Mouse (Mus musculus) embryonic facial prominence, embryonic 11.5 days (tissue): ENCODE measurements at regions not wholly inside any gene's neighbourhood (a gene's known extent, or its start where the extent isn't known, plus 50 kb on each side); places are given as distances from the start of the nearest gene placed in this dataset.

Source experiments
- ATAC-seq: fragments of 200-750 bp; cut with Nextera tagmentation; replicated peaks from 2 replicates; pipeline ENCODE4 v1.8.0; 2017; ENCODE audit warnings: low read depth; ENCODE audit not compliant: insufficient number of reproducible peaks, low FRiP score, low TSS enrichment
- DNase-seq: peaks from one replicate; pipeline ENCODE4 v3.0.0-alpha.2; 2015; ENCODE audit warnings: low spot score
- H3K27ac ChIP-seq: fragments of 300-500 bp; sonication (generic); replicated peaks from 2 replicates; pipeline ENCODE4 v1.5.1; 2014; ENCODE audit warnings: mild to moderate bottlenecking, low read depth, low read length, control low read depth
- H3K27me3 ChIP-seq: fragments of 300-500 bp; sonication (generic); 2 replicates; pipeline ENCODE4 v1.6.1; 2014; ENCODE audit warnings: mild to moderate bottlenecking, low read length, moderate library complexity, mixed read lengths; ENCODE audit not compliant: control insufficient read depth, insufficient read depth
- H3K36me3 ChIP-seq: fragments of 300-500 bp; sonication (generic); replicated peaks from 2 replicates; pipeline ENCODE4 v1.6.1; 2014; ENCODE audit warnings: low read depth, mild to moderate bottlenecking, low read length, moderate library complexity, mixed read lengths; ENCODE audit not compliant: control insufficient read depth, insufficient read depth
- H3K4me1 ChIP-seq: fragments of 300-500 bp; sonication (generic); 2 replicates; pipeline ENCODE4 v1.6.1; 2014; ENCODE audit warnings: low read length, mixed read lengths; ENCODE audit not compliant: control insufficient read depth, insufficient read depth
- H3K4me2 ChIP-seq: fragments of 300-500 bp; sonication (generic); 2 replicates; pipeline ENCODE4 v1.6.1; 2014; ENCODE audit warnings: low read depth, mild to moderate bottlenecking, control low read depth, low read length, moderate library complexity
- H3K4me3 ChIP-seq: fragments of 300-500 bp; sonication (generic); 2 replicates; pipeline ENCODE4 v1.5.1; 2014; ENCODE audit warnings: low read depth, low read length, control low read depth
- H3K9ac ChIP-seq: fragments of 300-500 bp; sonication (generic); replicated peaks from 2 replicates; pipeline ENCODE4 v1.6.1; 2014; ENCODE audit warnings: mild to moderate bottlenecking, control low read depth, low read length
- H3K9me3 ChIP-seq: fragments of 300-500 bp; sonication (generic); replicated peaks from 2 replicates; pipeline ENCODE4 v1.6.1; 2016; ENCODE audit warnings: mild to moderate bottlenecking, low read length, inconsistent platforms, mixed read lengths; ENCODE audit not compliant: control insufficient read depth
- WGBS: fragments of 180-500 bp; shearing (Covaris S2); extraction: QIAGEN DNeasy Blood & Tissue Kit; methylation state at CpG from one replicate; pipeline ENCODE4 v1.1.7; 2014; 5-methylcytosine and 5-hydroxymethylcytosine counted together

GRCm38 (mm10) chr12:39840179-39840578, 197.6 kb downstream of the Arl4a start:
- DNase-seq (no peak), ATAC-seq (no peak)
- no peak overlapping the region for H3K4me2 ChIP-seq
- 79% methylated on average over 1 of the region's 1 CpGs for WGBS
- no peak overlapping the region for H3K9ac ChIP-seq
- no peaks in the 10 kb centered on the region for H3K27me3 ChIP-seq
- H3K4me3 ChIP-seq, result no peak overlapping the region
- no peak overlapping the region for H3K27ac ChIP-seq
- H3K9me3 ChIP-seq, result no peaks in the 10 kb centered on the region
- no peaks in the 10 kb centered on the region for H3K4me1 ChIP-seq
- no peaks in the 10 kb centered on the region for H3K36me3 ChIP-seq

GRCm38 (mm10) chr12:39831079-39831478, 206.7 kb downstream of the Arl4a start:
- Histone ChIP-seq H3K9ac (no peak overlapping the region), H3K36me3 (no peaks in the 10 kb centered on the region), H3K27ac (no peak overlapping the region), H3K4me2 (no peak overlapping the region), H3K27me3 (no peaks in the 10 kb centered on the region), H3K4me1 (no peaks in the 10 kb centered on the region), H3K9me3 (no peaks in the 10 kb centered on the region), H3K4me3 (no peak overlapping the region)
- ATAC-seq, result no peak
- no peak for DNase-seq
- 80% methylated on average over 7 of the region's 7 CpGs for WGBS

GRCm38 (mm10) chr12:39830530-39830929, 207.3 kb downstream of the Arl4a start:
- no peak overlapping the region for H3K4me3 ChIP-seq
- ATAC-seq, result no peak
- no peaks in the 10 kb centered on the region for H3K27me3 ChIP-seq
- 81% methylated on average over 4 of the region's 4 CpGs for WGBS
- no peaks in the 10 kb centered on the region for H3K9me3 ChIP-seq
- no peak for DNase-seq
- no peak overlapping the region for H3K4me2 ChIP-seq
- no peaks in the 10 kb centered on the region for H3K36me3 ChIP-seq
- H3K4me1 ChIP-seq, result no peaks in the 10 kb centered on the region
- H3K27ac ChIP-seq, result no peak overlapping the region
- no peak overlapping the region for H3K9ac ChIP-seq

- no peak overlapping the region for H3K27ac ChIP-seq
- WGBS, result 79% methylated on average over 3 of the region's 3 CpGs
- no peaks in the 10 kb centered on the region for H3K36me3 ChIP-seq
- H3K4me2 ChIP-seq, result no peak overlapping the region
- no peaks in the 10 kb centered on the region for H3K27me3 ChIP-seq
- H3K4me3 ChIP-seq, result no peak overlapping the region
- no peaks in the 10 kb centered on the region for H3K9me3 ChIP-seq
- H3K9ac ChIP-seq, result no peak overlapping the region
- ATAC-seq (no peak), DNase-seq (no peak)
- H3K4me1 ChIP-seq, result no peaks in the 10 kb centered on the region
Observed at GRCm38 (mm10) chr12:39822671-39823070, 215.2 kb downstream of the Arl4a start.

GRCm38 (mm10) chr12:39801536-39801935, 236.3 kb downstream of the Arl4a start:
- no peaks in the 10 kb centered on the region for H3K9me3 ChIP-seq
- ATAC-seq, result no peak
- no peak for DNase-seq
- 58% methylated on average over 4 of the region's 4 CpGs for WGBS
- no peaks in the 10 kb centered on the region for H3K36me3 ChIP-seq
- H3K9ac ChIP-seq, result no peak overlapping the region
- H3K4me1 ChIP-seq, result no peaks in the 10 kb centered on the region
- no peak overlapping the region for H3K27ac ChIP-seq
- no peak overlapping the region for H3K4me3 ChIP-seq
- no peak overlapping the region for H3K4me2 ChIP-seq
- H3K27me3 ChIP-seq, result no peaks in the 10 kb centered on the region

GRCm38 (mm10) chr12:39797843-39798242, 240.0 kb downstream of the Arl4a start:
- WGBS, result 87% methylated on average over 2 of the region's 2 CpGs
- Histone ChIP-seq H3K4me1 (no peaks in the 10 kb centered on the region), H3K4me3 (no peak overlapping the region), H3K9me3 (no peaks in the 10 kb centered on the region), H3K27ac (no peak overlapping the region), H3K9ac (no peak overlapping the region), H3K4me2 (no peak overlapping the region), H3K27me3 (no peaks in the 10 kb centered on the region), H3K36me3 (no peaks in the 10 kb centered on the region)
- ATAC-seq (no peak), DNase-seq (no peak)

GRCm38 (mm10) chr12:39796939-39797338, 240.9 kb downstream of the Arl4a start:
- ATAC-seq, result no peak
- H3K9ac ChIP-seq, result no peak overlapping the region
- no peak overlapping the region for H3K4me3 ChIP-seq
- no peaks in the 10 kb centered on the region for H3K36me3 ChIP-seq
- no peak for DNase-seq
- WGBS, result 86% methylated on average over 3 of the region's 3 CpGs
- no peaks in the 10 kb centered on the region for H3K4me1 ChIP-seq
- no peak overlapping the region for H3K27ac ChIP-seq
- H3K4me2 ChIP-seq, result no peak overlapping the region
- no peaks in the 10 kb centered on the region for H3K27me3 ChIP-seq
- no peaks in the 10 kb centered on the region for H3K9me3 ChIP-seq

- Histone ChIP-seq H3K27me3 (no peaks in the 10 kb centered on the region), H3K9me3 (no peaks in the 10 kb centered on the region), H3K27ac (no peak overlapping the region), H3K4me1 (no peaks in the 10 kb centered on the region), H3K4me2 (no peak overlapping the region), H3K36me3 (no peaks in the 10 kb centered on the region), H3K9ac (no peak overlapping the region), H3K4me3 (no peak overlapping the region)
- WGBS, result 88% methylated on average over 3 of the region's 3 CpGs
- ATAC-seq (no peak), DNase-seq (no peak)
Observed at GRCm38 (mm10) chr12:39785026-39785425, 252.8 kb downstream of the Arl4a start.
